Mouse (Mus musculus): Measurements from ENCODE around the gene Fank1. TPM values are rescaled to one million over a fixed set of nuclear protein-coding genes. Genes with fewer than 3 reads are reported as not detected.
"Not testable (repeated sequence)": the region's sequence is repeated elsewhere in the genome, so short reads cannot be mapped to it uniquely, and the experiment has no call there.

The Fank1 gene
- total RNA-seq, 2 experiments from 2014 or later = 3.4 to 4.5 TPM

- no peak for DNase-seq (ENCODE audit: low spot score in 2 of 2)
Measured at GRCm38 (mm10) chr7:133824579-133824978, 47.9 kb downstream of the Fank1 start.

- no peak for DNase-seq (ENCODE audit: low spot score in 2 of 2)
Measured at GRCm38 (mm10) chr7:133828514-133828913, 51.9 kb downstream of the Fank1 start.

- DNase-seq (ENCODE audit: low spot score in 2 of 2) = no peak
Measured at GRCm38 (mm10) chr7:133829579-133829978, 52.9 kb downstream of the Fank1 start.

- DNase-seq (ENCODE audit: low spot score in 2 of 2) = peak; percentile 43 to 46
Measured at GRCm38 (mm10) chr7:133839546-133839945, 62.9 kb downstream of the Fank1 start.

DNA sequence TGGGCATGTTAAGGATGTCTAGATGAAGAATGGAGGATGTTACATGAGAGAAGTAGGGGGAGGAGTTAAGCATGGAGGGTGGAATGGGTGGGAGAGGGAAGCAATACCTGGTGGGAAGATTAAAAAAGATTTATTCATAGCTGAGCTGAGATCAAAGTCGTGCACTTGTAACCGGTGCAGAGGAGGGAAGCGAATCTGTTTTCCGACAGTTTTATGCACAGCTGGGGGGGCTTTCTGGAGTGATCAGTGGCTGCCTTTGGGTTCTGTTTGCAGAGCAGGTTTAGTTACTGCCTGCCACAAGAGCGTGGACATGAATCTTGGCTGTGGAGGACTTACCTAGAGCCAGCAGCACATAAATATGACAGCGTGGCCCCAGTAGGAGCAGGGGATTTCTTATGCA is 65.4 kb downstream of the Fank1 start:
- no peak for DNase-seq (ENCODE audit: low spot score in 2 of 2)

DNA sequence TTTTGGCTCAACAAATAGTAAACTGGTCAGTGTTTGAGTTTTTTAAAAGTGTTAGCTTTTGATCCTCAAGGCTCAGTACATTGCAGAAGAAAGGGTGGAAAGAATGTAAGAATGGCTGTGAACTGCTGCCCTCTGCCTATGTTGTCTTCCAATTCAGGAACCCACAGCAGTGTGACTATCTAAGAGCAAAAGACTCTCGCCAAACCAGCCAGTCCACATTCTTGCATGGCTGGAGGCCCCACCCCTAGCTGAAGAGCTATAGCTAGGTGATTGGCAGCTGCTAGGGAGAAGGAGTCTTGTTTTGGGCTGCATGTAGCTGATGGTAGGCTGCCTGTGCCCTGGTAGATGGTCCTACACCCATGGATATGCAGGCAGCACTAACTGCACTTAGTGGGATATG is 70.5 kb downstream of the Fank1 start:
- no peak for DNase-seq (ENCODE audit: low spot score in 2 of 2)

DNA sequence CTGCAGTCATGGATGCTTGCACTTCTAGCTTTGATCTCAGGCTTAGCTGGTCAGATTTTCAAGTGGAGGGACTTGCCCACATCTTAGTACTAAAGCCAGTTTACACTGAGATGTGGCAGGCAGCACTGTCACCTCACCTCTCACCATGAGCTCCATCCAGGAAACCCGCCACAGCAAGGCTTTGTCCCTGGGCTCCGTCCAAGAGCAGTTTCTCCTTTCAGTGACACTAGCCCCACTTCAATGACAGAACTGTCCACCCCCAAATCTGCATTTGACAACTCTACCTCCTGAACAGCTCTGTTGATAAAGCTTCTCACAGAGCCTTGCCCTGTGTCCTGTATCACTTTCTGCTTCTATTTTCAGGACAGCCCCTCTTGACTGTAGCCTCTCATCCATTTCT is 71.5 kb downstream of the Fank1 start:
- no peak for DNase-seq (ENCODE audit: low spot score in 2 of 2)

DNA sequence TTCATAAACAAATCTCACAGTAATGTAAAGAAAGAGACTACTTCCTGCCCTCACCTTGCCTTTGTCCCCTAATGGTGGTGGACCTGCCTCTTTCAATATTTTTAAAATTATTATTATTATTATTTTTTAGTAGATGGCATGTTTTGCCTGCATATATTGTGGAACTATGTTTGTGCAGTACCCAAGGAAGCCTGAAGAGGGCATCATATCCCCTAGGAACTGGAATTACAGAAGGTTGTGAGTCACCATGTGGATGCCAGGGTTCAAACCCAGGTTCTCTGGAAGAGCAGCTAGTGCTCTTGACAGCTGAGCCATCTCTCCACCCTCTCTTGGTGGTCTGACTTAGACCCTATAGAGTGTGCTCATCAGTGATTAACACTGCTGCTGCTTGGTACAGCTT is 74.1 kb downstream of the Fank1 start:
- DNase-seq (ENCODE audit: low spot score in 2 of 2) = no peak

- DNase-seq (ENCODE audit: low spot score in 2 of 2) = peak; percentile 79 to 80
Measured at GRCm38 (mm10) chr7:133856278-133856677, 79.6 kb downstream of the Fank1 start.

DNA sequence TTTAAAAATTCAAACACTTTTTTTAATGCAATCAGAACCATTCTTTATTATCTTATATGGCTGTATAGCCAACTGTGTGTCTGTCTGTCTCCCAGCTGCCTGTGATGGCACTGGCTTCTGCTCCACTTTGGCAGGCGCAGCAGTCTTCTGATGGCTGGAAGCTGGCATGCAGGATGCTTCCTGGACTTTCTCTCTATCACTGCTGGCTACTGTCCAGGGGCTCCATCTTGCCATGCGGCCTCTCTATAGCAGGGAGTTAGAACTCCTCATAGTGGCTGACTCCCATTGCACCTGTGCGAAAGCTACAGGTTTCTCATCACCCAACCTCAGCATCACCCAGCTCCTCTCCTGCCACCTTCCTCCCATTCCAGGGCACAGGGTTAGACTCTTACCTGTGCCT is 81.8 kb downstream of the Fank1 start:
- no peak for DNase-seq (ENCODE audit: low spot score in 2 of 2)

- DNase-seq (ENCODE audit: low spot score in 2 of 2) = no peak
Measured at GRCm38 (mm10) chr7:133859548-133859947, 82.9 kb downstream of the Fank1 start.

- no peak for DNase-seq (ENCODE audit: low spot score in 2 of 2)
Measured at GRCm38 (mm10) chr7:133862233-133862632, 85.6 kb downstream of the Fank1 start.

DNA sequence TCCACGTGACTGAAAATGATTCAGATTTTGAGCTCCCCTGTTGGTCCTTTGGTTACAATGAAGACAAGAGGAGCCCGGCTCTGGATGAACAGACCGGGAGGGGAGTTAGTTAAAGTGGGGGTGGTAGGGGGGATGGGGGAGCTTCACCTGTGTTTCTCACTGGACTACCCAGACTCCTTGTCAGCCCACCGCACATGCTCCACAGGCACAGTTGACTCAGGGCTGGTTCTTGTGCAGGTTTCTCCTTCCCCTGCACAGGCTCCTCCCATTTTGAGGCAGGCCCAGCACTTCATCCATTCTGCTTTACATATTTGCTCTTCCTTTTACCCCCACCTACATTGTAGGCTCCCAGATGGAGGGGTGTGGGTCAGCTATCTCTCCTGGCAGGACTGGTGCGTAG is 86.1 kb downstream of the Fank1 start:
- DNase-seq (ENCODE audit: low spot score in 2 of 2) = no peak

- DNase-seq (ENCODE audit: low spot score in 2 of 2) = no peak
Measured at GRCm38 (mm10) chr7:133863151-133863550, 86.5 kb downstream of the Fank1 start.

GRCm38 (mm10) chr7:133863684-133864083 is 87.0 kb downstream of the Fank1 start:
- no peak for DNase-seq (ENCODE audit: low spot score in 2 of 2)

- DNase-seq (ENCODE audit: low spot score in 2 of 2) = no peak
Measured at GRCm38 (mm10) chr7:133870265-133870664, 93.6 kb downstream of the Fank1 start.

DNA sequence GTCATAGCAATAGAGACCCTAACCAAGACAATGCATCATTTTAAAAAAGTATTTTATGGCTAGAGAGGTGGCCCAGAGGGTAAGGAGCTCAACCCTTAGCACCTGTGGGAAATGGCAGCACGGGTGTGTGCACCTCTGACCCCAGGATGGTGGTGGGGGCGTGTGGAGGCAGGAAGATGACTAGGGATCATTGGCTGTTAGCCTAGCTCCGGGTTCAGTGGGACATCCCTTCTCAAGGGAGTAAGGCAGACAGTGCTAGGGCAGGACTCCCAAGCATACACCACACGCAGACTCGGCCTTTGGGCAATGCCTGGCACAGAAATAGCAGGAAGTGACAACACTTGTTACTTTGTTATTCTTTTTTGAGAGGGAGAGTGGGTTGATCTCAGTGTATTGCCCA is 96.0 kb downstream of the Fank1 start:
- DNase-seq (ENCODE audit: low spot score in 2 of 2) = no peak

DNA sequence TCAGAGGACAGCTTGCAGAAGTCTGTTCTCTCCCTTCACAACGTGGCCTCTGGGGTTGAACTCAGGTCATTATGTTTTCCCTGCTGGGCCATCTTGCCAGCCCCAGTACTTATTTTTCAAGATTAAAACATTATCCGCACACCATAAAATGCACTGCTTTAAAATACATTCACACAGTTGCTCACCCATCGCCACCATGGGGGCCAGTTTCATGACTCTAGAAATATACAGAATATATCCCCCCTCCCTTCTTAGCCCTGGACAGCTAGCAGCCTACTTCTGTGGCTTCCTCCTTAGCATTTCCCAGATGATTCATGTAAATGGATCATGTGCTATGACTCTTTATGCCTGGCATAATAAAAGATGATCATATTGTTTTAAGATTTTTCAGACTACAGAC is 99.5 kb downstream of the Fank1 start:
- DNase-seq (ENCODE audit: low spot score in 2 of 2) = no peak

DNA sequence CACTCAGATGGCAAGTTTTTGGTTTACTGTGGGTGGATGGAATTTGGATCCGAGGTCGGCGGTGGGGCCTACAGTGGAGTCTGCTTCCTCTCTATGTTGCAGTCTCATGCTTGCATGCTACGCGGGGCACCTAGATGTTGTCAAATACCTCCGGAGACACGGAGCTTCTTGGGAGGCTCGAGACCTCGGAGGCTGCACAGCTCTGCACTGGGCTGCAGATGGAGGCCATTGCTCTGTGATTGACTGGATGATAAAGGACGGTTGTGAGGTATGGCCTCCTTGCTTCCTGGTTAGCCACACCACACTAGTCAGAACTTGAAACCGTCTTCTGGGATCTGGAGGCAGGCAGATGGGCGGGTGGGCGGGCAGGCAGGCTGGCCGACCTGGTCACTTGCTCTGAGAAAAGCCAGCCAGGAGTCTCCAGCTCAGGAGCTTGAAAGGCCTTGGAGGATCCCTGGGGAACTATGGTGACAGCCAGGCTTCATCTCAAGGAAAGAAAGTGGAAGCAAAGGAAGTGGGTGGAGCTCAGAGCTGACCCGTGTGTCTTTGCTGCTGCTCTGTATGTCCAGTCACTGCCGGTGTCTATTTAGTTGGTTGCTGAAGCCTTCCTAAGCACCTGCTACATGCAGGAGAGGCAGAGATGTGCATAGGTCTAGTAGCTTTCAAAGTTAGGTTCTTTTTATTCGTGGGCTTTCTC is 100.1 kb downstream of the Fank1 start:
- no peak for DNase-seq (ENCODE audit: low spot score in 2 of 2)

DNA sequence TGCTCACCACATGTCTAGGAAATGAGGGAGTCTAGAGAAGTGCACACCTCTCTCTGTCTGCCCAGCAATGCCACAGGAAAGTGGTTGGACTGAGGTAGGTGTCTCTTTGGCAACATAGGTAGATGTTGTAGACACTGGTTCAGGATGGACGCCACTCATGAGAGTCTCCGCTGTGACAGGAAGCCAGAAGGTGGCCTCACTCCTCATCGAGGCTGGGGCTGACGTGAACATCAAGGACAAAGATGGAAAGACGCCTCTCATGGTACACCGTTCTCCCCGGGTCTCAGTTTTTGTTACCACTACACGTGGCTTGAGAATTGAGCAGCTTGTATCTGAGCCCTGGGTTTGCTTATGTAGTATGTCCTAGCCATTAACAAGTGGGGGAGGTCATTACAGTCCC is 103.1 kb downstream of the Fank1 start:
- no peak for DNase-seq (ENCODE audit: low spot score in 2 of 2)

DNA sequence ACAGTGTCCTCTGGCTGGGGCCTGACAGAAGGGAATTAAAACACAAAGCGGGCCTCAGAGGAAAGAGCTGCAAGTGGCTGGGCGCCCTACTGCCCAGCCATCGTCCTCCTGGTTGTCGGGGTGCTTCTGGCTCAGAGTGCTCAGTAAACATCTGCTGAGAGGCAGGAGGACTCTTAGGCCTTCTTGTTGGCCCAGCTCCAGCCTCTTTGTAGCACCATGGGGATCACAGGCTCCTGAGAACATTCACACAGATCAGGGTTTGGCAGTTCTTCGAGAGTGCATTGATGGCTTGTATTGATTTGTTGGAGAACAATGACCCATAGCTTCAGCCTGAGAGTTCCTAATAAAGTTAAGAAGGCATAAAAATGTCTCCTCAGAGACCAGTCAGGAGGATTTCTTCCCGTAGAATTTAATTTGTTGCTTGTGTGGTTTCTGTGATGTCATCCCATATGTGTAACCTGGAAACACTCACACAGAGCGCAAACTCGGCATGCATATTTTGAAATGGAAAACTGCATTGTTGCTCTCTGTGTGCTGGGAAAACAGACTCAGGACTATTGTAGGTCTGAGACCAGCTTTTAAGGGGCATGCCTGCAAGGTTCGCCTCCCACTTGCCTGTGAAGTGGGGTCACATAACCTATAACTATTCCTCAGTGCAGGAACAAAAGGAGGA is 108.2 kb downstream of the Fank1 start:
- DNase-seq (ENCODE audit: low spot score in 2 of 2) = not testable (repeated sequence)

- no peak for DNase-seq (ENCODE audit: low spot score in 2 of 2)
Measured at GRCm38 (mm10) chr7:133888926-133889920, 112.6 kb downstream of the Fank1 start.
